Mouse (Mus musculus): Measurements from ENCODE around the gene Skap2. TPM values are rescaled to one million over a fixed set of nuclear protein-coding genes. Genes with fewer than 3 reads are reported as not detected.

The Skap2 gene
- polyA plus RNA-seq, 1 experiment from 2014 or later: 18.3 TPM

DNA sequence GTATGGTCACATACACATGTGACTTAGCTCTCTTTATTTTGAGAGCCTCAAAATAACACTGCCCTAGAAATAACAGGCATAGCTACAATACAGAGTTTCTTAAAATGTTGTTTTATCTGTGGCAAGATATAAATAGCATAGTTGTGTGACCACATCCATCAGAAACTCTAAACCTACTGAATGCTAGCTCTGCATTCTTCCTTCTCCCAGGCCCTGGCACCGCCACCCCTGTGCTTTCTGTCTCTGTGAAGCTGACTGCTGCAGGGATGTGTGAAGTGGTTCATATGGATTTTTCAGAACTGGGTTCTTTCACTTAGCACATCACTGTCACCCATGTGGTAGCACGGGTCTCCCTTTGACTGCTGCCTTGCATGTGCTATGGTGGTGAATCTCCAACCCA is 179.0 kb downstream of the Skap2 start:
- 27% methylated on average over 2 of the region's 2 CpGs for WGBS
- Histone ChIP-seq H3K36me3 (no peaks in the 10 kb centered on the region), H3K9ac (no peak overlapping the region), H3K9me3 (no peaks in the 10 kb centered on the region), H3K4me2 (peak overlapping the region; percentile 35), H3K4me3 (no peak overlapping the region), H3K4me1 (peaks cover 20% of the 10 kb centered on the region), H3K27ac (replicated peaks) (peak overlapping the region; percentile 77), H3K27me3 (replicated peaks) (no peaks in the 10 kb centered on the region)
- no peak for ATAC-seq (ENCODE audit: extremely low read depth, insufficient number of reproducible peaks, low FRiP score, low TSS enrichment)

DNA sequence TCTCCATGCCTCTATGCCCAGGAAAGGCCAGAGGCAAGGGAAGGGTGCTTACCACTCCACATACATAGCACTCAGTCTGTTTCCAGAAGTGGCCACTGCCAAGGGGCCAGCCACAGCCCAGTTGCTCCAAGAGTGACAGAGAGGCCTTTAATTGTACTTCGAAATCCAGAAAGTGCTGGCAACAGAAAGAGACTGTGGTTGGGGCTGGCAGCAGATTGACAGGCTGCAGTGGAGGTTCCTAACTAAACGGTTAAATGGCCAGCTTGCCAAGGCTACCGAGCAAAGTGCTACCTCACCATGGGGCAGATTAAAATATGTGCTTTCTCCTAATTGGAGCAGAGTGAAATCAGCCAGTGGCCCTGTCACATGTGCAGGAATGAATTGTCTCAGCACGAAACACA is 186.7 kb downstream of the Skap2 start:
- no peak overlapping the region for H3K4me3 ChIP-seq
- 78% methylated on average over 4 of the region's 4 CpGs for WGBS
- no peak for ATAC-seq (ENCODE audit: extremely low read depth, insufficient number of reproducible peaks, low FRiP score, low TSS enrichment)
- no peaks in the 10 kb centered on the region for H3K27me3 ChIP-seq (replicated peaks)
- no peaks in the 10 kb centered on the region for H3K36me3 ChIP-seq
- no peaks in the 10 kb centered on the region for H3K4me1 ChIP-seq
- no peak overlapping the region for H3K27ac ChIP-seq (replicated peaks)
- no peaks in the 10 kb centered on the region for H3K9me3 ChIP-seq
- no peak overlapping the region for H3K4me2 ChIP-seq
- H3K9ac ChIP-seq: no peak overlapping the region

DNA sequence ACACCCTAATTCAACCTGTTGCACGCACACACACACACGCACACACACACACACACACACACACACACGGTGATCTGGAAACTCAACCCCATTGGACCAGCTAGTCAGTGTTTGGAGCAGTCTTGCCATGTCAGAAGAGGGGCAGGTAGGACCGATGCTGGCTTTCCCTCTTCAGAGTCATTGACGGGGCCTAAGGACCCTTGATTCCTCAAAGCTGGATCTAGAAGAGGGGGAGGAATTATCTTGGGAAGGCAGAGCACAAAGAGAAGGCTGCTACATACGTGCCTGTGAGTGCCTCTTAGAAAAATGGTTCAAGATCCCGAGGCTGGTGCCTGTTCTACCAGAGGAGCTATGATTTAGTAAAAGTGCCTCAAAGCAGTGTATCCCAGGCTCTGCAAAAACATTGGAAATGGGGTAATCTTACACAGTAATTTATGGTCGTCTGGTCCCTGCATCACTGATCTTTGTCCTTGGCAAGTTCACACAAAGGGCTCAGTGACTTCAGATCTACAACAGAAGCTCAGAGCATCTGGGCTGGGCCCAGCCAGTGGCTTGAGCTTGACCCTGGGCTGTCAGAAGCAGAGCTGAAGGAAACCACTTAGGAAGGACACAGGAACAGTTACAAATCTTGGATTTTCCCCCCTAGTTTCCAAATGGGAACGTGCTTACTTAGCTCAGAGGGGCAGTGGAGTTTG is 188.1 kb downstream of the Skap2 start:
- no peak overlapping the region for H3K27ac ChIP-seq (replicated peaks)
- H3K9me3 ChIP-seq: no peaks in the 10 kb centered on the region
- H3K4me1 ChIP-seq: no peaks in the 10 kb centered on the region
- H3K9ac ChIP-seq: no peak overlapping the region
- H3K36me3 ChIP-seq: no peaks in the 10 kb centered on the region
- no peak for ATAC-seq (ENCODE audit: extremely low read depth, insufficient number of reproducible peaks, low FRiP score, low TSS enrichment)
- 72% methylated on average over 9 of the region's 9 CpGs for WGBS
- no peak overlapping the region for H3K4me3 ChIP-seq
- H3K4me2 ChIP-seq: no peak overlapping the region
- H3K27me3 ChIP-seq (replicated peaks): no peaks in the 10 kb centered on the region

DNA sequence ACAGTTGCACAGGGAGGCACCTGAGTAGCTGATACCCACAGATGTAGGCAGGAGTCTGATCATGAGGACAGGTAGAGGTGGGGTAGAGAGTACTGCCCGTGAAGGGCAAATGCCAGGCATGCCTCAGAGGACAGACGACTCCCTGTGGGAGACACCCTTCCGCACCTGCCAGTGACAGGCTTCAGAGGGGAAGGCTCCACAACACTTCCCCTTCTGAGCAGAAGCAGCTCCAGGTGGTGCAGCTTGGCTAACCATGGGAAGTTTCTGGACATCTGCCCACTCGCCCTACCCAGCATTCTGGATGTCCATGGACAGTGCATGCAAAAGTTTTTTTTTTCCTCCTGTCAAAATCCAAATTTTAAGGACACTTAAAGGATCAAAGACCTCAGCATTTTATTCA is 190.3 kb downstream of the Skap2 start:
- Histone ChIP-seq H3K4me3 (no peak overlapping the region), H3K9ac (no peak overlapping the region), H3K27ac (replicated peaks) (no peak overlapping the region), H3K27me3 (replicated peaks) (no peaks in the 10 kb centered on the region), H3K9me3 (peaks cover 10% of the 10 kb centered on the region), H3K4me2 (no peak overlapping the region), H3K36me3 (no peaks in the 10 kb centered on the region), H3K4me1 (no peaks in the 10 kb centered on the region)
- ATAC-seq (ENCODE audit: extremely low read depth, insufficient number of reproducible peaks, low FRiP score, low TSS enrichment): no peak
- WGBS: 55% methylated on average over 4 of the region's 4 CpGs

DNA sequence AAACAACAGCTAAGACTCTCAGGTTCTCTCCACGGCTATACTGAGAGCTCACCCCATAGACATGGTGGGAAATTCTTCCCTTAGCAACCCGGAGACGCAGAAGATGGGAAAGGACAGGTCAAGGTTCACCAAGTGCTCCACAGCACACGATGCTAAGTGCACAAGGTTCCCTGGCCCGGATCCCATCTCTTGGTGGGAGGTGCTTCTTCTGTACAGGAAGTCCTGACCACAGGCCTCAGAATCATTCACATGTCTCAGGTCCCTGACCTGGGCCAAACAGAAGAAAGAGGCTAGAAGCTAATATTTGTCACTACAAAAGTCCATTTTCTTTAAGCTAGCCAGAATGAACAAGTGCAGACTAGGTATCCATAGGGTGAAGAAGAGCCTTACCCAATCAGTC is 191.5 kb downstream of the Skap2 start:
- no peak for ATAC-seq (ENCODE audit: extremely low read depth, insufficient number of reproducible peaks, low FRiP score, low TSS enrichment)
- H3K4me1 ChIP-seq: no peaks in the 10 kb centered on the region
- no peaks in the 10 kb centered on the region for H3K36me3 ChIP-seq
- H3K9me3 ChIP-seq: peaks cover 10% of the 10 kb centered on the region
- H3K27me3 ChIP-seq (replicated peaks): no peaks in the 10 kb centered on the region
- H3K4me2 ChIP-seq: no peak overlapping the region
- H3K27ac ChIP-seq (replicated peaks): no peak overlapping the region
- no peak overlapping the region for H3K9ac ChIP-seq
- 77% methylated on average over 5 of the region's 5 CpGs for WGBS
- no peak overlapping the region for H3K4me3 ChIP-seq

DNA sequence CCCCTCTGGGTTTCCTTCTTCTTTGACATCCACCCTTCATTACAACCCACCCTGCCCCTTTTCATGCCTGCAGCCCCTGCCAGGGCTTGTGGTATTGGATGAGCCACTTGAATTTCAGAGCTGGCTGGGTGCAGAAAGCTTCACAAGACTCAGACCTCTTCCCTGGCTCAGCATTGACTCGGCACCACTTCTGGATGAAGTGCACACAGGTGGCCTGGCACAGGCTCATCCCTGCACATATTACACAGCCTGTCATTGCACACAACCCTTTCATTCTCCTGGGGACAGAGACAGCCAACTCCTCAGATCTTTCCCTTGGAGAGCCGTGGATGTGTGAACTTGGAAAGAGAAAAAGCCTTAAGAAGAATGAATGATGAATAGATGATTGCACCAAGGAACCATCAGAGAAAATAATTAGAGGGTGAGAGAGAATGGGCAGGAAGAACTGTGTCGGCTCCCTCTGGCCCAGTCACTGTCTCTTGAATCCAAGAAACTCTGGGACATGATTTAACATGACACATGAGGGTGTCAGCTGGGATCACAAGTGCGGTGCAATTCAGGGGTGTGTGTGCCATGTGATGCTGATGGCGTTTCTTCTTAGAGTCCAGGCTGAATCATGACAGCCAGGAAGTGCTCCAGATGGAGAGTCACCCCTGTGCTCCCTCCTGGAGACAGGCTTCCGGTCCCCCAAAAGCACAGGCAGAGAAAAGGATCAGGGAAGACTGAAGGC is 195.3 kb downstream of the Skap2 start:
- Histone ChIP-seq H3K4me1 (no peaks in the 10 kb centered on the region), H3K9me3 (peaks cover 10% of the 10 kb centered on the region), H3K4me2 (no peak overlapping the region), H3K4me3 (no peak overlapping the region), H3K27me3 (replicated peaks) (no peaks in the 10 kb centered on the region), H3K27ac (replicated peaks) (no peak overlapping the region), H3K9ac (no peak overlapping the region), H3K36me3 (no peaks in the 10 kb centered on the region)
- 69% methylated on average over 6 of the region's 6 CpGs for WGBS
- ATAC-seq (ENCODE audit: extremely low read depth, insufficient number of reproducible peaks, low FRiP score, low TSS enrichment): no peak

DNA sequence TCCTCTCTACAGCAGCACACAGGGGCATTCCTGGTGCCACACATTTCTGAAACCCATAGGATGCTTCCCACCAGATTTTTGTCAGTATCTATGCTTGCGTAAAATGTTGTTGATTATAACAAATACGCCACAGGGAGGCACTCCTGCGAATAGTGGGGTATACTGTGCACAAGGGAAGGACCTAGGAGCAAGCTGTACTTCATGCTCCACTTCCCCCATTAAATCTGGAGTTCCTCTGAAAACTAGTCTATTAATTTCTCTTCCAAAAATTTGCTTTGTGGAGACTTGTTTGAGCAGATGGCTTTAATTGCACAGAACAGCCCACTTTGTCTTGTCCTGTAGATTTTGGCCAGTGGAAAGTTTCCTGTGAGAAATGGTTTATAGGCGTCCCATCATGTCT is 201.4 kb downstream of the Skap2 start:
- Histone ChIP-seq H3K9ac (no peak overlapping the region), H3K9me3 (no peaks in the 10 kb centered on the region), H3K4me3 (no peak overlapping the region), H3K4me2 (no peak overlapping the region), H3K27ac (replicated peaks) (no peak overlapping the region), H3K36me3 (no peaks in the 10 kb centered on the region), H3K4me1 (no peaks in the 10 kb centered on the region), H3K27me3 (replicated peaks) (no peaks in the 10 kb centered on the region)
- no peak for ATAC-seq (ENCODE audit: extremely low read depth, insufficient number of reproducible peaks, low FRiP score, low TSS enrichment)
- 76% methylated on average over 4 of the region's 4 CpGs for WGBS

DNA sequence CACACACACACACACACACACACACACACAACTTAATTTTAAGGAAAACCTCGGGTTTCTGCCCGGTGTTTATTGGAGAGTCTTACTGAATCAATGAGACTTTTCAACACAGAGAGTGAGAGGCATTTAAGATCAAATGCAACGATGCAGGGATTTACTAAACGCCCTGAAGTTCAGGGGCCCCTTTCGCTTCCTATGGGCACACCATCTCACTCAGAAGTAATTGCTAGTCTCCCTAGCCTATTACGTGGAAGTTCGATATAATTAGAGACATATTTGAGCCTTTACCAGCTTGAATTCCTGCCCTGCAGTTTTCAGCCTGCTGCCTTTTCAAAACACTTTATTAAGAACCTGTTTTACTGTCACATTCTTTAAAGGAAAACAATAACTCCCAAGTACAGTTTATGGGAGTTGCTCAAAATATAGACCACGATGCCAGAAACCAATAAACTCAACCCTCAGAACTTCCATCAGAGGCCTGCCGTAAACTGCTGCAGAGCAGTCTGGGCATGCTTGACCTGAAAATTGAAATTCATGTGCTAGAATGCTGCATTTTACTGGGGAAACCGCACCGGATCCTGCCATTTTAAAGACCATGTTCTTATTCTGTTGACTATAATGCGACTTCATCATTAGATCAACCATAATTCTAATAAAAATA is 203.1 kb downstream of the Skap2 start:
- no peak overlapping the region for H3K4me3 ChIP-seq
- no peak overlapping the region for H3K4me2 ChIP-seq
- no peaks in the 10 kb centered on the region for H3K36me3 ChIP-seq
- no peak for ATAC-seq (ENCODE audit: extremely low read depth, insufficient number of reproducible peaks, low FRiP score, low TSS enrichment)
- H3K4me1 ChIP-seq: no peaks in the 10 kb centered on the region
- no peaks in the 10 kb centered on the region for H3K9me3 ChIP-seq
- no peak overlapping the region for H3K9ac ChIP-seq
- WGBS: 84% methylated on average over 12 of the region's 12 CpGs
- H3K27me3 ChIP-seq (replicated peaks): no peaks in the 10 kb centered on the region
- H3K27ac ChIP-seq (replicated peaks): no peak overlapping the region

DNA sequence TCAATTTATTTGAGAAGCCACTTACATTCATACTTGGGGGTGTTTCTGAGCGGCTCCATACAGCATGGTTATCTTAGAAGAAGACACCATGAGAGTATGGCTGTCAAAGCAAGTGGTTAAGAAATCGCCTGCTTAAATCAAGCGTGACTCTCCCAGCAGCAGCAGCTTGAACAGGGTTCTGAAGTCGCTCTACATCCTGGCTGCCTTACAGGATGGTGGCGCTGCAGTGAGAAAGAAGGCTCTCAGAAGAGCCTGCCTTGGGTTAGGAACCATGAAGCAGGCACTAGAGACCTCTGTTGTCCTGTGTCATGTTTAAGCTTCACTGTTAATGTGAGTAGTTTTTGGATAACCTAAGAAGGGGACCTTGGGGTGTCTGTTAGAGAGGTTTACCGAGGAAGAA is 204.3 kb downstream of the Skap2 start:
- Histone ChIP-seq H3K4me3 (no peak overlapping the region), H3K27ac (replicated peaks) (no peak overlapping the region), H3K9ac (no peak overlapping the region), H3K4me1 (no peaks in the 10 kb centered on the region), H3K4me2 (no peak overlapping the region), H3K9me3 (no peaks in the 10 kb centered on the region), H3K36me3 (no peaks in the 10 kb centered on the region), H3K27me3 (replicated peaks) (no peaks in the 10 kb centered on the region)
- 62% methylated on average over 6 of the region's 6 CpGs for WGBS
- no peak for ATAC-seq (ENCODE audit: extremely low read depth, insufficient number of reproducible peaks, low FRiP score, low TSS enrichment)
